Mouse (Mus musculus): ENCODE results near the gene Fem1a.

The Fem1a gene

GRCm38 (mm10) chr17:56303847-56304586 lies 47.4 kb downstream of the Fem1a start:
- DNase-seq (ENCODE audit: low read depth, low spot score), result peak; percentile 93

- DNase-seq (ENCODE audit: low read depth, low spot score), result no peak
Observed at GRCm38 (mm10) chr17:56304718-56305117, 48.1 kb downstream of the Fem1a start.

- DNase-seq (ENCODE audit: low read depth, low spot score), result no peak
Observed at GRCm38 (mm10) chr17:56305156-56305555, 48.5 kb downstream of the Fem1a start.

- no peak for DNase-seq (ENCODE audit: low read depth, low spot score)
Observed at GRCm38 (mm10) chr17:56305826-56306225, 49.2 kb downstream of the Fem1a start.

- no peak for DNase-seq (ENCODE audit: low read depth, low spot score)
Observed at GRCm38 (mm10) chr17:56308088-56308487, 51.5 kb downstream of the Fem1a start.

GRCm38 (mm10) chr17:56309191-56309945 lies 52.8 kb downstream of the Fem1a start:
- DNase-seq (ENCODE audit: low read depth, low spot score), result no peak

All from retina, postnatal 7 days (tissue).